Mouse (Mus musculus): Measurements from ENCODE around the gene Pih1d2.

DNA sequence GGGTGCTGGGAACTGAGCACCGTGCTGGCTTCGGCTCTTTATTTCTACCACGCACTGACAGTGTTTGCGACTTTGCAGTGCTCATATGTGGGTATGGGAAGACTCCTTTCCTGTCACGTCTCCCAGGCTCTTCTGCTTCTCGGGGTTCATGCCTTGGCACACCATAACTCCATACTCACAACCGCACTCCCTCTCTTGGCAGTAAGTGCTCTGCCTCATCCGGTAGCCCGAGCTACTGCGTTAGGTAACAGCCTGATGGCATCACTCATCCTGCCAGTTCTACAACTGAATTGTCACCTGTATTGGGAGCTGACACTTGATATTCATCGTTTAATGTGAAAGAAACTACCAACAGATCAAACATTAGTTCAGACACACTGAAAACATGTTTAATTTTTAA, 17.1 kb downstream of the Pih1d2 start:
- no peak for TF ChIP-seq CTCF (IDR thresholded peaks at IDR 0.05)
- TF ChIP-seq POLR2A (IDR thresholded peaks at IDR 0.05; ENCODE audit: insufficient read depth, low read depth, low read length) = no peak
- TF ChIP-seq EP300 (IDR thresholded peaks at IDR 0.05; ENCODE audit: insufficient read depth, low read depth, low read length) = no peak
